Mouse (Mus musculus) testis, adult 2 months (tissue): ENCODE measurements around the gene Agap1.

Source experiments
- CTCF ChIP-seq: fragments of 200-500 bp; IDR thresholded peaks from 2 replicates; pipeline ENCODE4 v1.5.1; 2012; ENCODE audit warnings: low read depth, mild to moderate bottlenecking, inconsistent platforms, low read length, moderate library complexity; ENCODE audit not compliant: control insufficient read depth, insufficient read depth, insufficient replicate concordance
- POLR2A ChIP-seq: fragments of 200-500 bp; IDR thresholded peaks from 2 replicates; pipeline ENCODE4 v1.6.1; 2012; ENCODE audit warnings: low read depth, mild to moderate bottlenecking, inconsistent platforms, low read length, moderate library complexity; ENCODE audit not compliant: control insufficient read depth

DNA sequence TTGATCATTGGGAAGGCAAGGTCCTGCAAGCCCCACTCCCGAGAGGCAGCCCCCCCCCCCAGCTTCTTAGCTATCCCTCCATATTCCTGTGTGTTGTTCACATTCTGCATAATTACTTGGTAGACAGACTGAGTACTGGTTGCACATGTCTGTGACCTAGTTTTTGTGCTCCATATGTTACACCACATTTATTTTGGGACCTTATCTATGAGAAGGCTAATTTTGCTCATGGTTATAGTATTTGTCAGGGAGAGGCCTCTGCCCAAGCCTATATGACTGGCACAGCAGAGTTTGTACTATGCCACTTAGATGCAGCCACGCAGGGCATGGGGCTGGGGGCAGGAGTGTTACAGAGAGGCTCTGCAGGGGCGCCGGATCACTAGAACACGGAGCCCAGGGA lies 144.3 kb downstream of the Agap1 start:
- TF ChIP-seq POLR2A = no peak
- no peak for TF ChIP-seq CTCF
